19 mouse cellular contexts compared by ENCODE assay signal in genomic region chr13:76447528-76447927, GRCm38 (mm10).
"Had no signal": no experiment of that assay in that cellular context is flagged by ENCODE, and none has a peak within 500 bp of the region (broad histone marks: within the 10 kb centered on the region; RNA-seq: fewer than 3 reads in every experiment).

No protein-coding gene starts in this region.

- H3K4me1 ChIP-seq: midbrain, embryonic 12.5 days; neural tube, embryonic 13.5 days; neural tube, embryonic 15.5 days had no signal

- DNase-seq: lung, adult 18-20 months; lung, embryonic 14.5 days; lung, postnatal 10 days; lung, postnatal 4 days; midbrain, embryonic 14.5 days; retina, postnatal 1 day; right cerebral cortex, adult 18-20 months; right cerebral cortex, postnatal 25 days; right cerebral cortex, postnatal 4 days; spleen, adult 18-20 months; thymus, adult 18-20 months; thymus, postnatal 14 days; thymus, postnatal 36 days had no signal

- ATAC-seq: midbrain, embryonic 16.5 days had no signal

- H3K4me3 ChIP-seq: midbrain, embryonic 10.5 days; midbrain, embryonic 12.5 days; myocyte; neural tube, embryonic 13.5 days; neural tube, embryonic 15.5 days had no signal

- H3K4me2 ChIP-seq: lung, embryonic 14.5 days; midbrain, embryonic 12.5 days; neural tube, embryonic 13.5 days; neural tube, embryonic 15.5 days had no signal

- H3K9me3 ChIP-seq: midbrain, embryonic 10.5 days; midbrain, embryonic 12.5 days; neural tube, embryonic 13.5 days; neural tube, embryonic 15.5 days had no signal

- H3K9ac ChIP-seq: lung, embryonic 14.5 days; midbrain, embryonic 12.5 days; neural tube, embryonic 13.5 days; neural tube, embryonic 15.5 days had no signal

- H3K36me3 ChIP-seq: midbrain, embryonic 10.5 days; midbrain, embryonic 12.5 days; neural tube, embryonic 13.5 days; neural tube, embryonic 15.5 days had no signal

- H3K27me3 ChIP-seq: midbrain, embryonic 12.5 days; neural tube, embryonic 13.5 days; neural tube, embryonic 15.5 days had no signal

- H3K27ac ChIP-seq: midbrain, embryonic 10.5 days; midbrain, embryonic 12.5 days; neural tube, embryonic 13.5 days; neural tube, embryonic 15.5 days had no signal
